Mouse (Mus musculus) megakaryocyte, embryonic 14.5 days (primary cell): ENCODE results near the gene Fam189a1.

Source experiments
- FLI1 ChIP-seq: IDR thresholded peaks from 2 replicates; pipeline ENCODE4 v1.6.1; 2012; ENCODE audit warnings: low read length, inconsistent platforms, mixed read lengths
- GATA1 ChIP-seq: IDR thresholded peaks from 3 replicates; pipeline ENCODE4 v1.6.1; 2012; ENCODE audit warnings: mixed read lengths, low read length, inconsistent platforms, borderline replicate concordance

- TF ChIP-seq GATA1 (no peak), FLI1 (no peak)
Measured at GRCm38 (mm10) chr7:64882243-64882642, 274.1 kb downstream of the Fam189a1 start.
